Mouse (Mus musculus) thymus, adult 2 months (tissue): Measurements from ENCODE around the gene Clasp1.

Source experiments
- CTCF ChIP-seq: fragments of 200-500 bp; IDR thresholded peaks from 2 replicates; pipeline ENCODE4 v1.5.1; 2012; ENCODE audit warnings: mild to moderate bottlenecking, control low read depth, low read length, moderate library complexity, borderline replicate concordance; ENCODE audit not compliant: control insufficient read depth, poor library complexity, insufficient read depth; ENCODE audit errors: extremely low read depth
- POLR2A ChIP-seq: fragments of 200-500 bp; IDR thresholded peaks from 2 replicates; pipeline ENCODE4 v1.6.1; 2012; ENCODE audit warnings: mild to moderate bottlenecking, low read length, control low read depth, moderate library complexity; ENCODE audit not compliant: control insufficient read depth, poor library complexity, insufficient read depth; ENCODE audit errors: extremely low read depth

DNA sequence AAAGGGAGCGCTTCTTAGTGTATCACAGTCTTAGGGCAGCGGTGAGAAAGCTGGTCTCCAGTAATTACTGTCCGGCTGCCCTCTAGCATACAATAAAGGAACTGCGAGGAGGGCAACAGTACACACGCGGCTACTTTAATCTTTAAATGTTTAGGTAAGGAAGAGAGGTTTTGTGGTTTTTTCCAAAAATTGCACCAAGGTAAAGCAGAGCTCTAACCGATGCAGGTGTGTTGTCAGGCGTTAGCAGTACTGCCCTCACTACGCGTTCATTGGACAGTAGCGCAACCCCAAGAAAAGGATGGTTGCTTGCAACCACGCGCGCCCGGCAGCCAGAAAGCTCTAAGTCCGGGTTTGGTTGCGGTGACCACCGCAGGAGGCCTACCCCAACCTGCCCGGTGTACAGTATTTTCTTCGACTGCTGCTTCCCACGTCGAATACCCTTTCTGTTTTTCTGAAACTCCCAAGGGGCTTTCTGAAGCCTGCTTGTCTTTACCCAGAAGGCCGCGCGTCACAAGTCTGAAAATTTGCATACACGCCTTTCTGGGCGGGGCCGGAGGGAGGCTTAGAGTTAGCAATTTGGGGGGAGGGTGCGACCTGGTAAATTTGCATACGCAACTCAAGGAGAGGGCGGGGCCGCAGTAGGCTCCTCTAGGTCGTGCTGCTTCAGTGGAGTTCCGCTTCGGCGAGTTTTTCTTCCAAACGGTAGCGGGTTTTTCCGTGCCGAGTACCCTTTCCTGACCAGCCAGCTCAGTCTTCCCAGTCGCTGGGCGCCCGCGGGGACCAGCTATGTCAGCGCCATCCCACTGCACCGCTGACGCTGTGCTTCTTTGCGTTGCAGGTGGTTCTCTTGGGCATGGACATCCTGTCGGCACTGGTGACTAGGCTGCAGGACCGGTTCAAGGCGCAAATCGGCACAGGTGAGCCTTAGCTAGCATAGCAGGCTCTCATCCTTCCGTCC is 70.4 kb downstream of the Clasp1 start:
- TF ChIP-seq CTCF (no peak), POLR2A (peak; percentile 90)
